15 mouse cellular contexts compared by ENCODE assay signal in the genomic region with DNA sequence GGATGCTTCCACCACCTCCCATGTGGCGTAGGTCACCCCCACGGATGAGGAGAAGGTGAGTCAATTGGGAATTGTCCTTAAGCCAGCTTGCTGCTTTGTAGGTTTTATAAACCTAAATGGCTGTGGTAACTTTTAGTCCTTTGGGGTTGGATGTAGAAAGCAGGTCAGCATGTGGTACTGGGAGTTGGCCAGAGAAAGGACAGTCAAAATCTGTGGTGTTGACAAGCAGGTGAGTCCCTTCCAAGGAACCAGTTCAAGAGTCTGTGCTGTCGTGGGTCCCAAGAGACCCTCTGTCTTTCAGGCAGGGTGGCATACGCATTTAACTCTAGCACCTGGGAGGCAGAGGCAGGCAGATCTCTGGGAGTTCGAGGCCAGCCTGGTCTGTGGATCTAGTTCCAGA.
"Had no signal": no experiment of that assay in that cellular context is flagged by ENCODE, and none has a peak within 500 bp of the region (broad histone marks: within the 10 kb centered on the region; RNA-seq: fewer than 3 reads in every experiment).

No protein-coding gene starts in this region.

- DNase-seq: retina, postnatal 1 day; right cerebral cortex, adult 18-20 months; right cerebral cortex, postnatal 14 days; right cerebral cortex, postnatal 25 days; right cerebral cortex, postnatal 4 days; spleen, adult 18-20 months; thymus, adult 18-20 months; thymus, adult 2 months; thymus, postnatal 14 days; thymus, postnatal 25 days; thymus, postnatal 36 days; thymus, postnatal 4 days had no signal

- H3K4me2 ChIP-seq: neural tube, embryonic 15.5 days; stomach, embryonic 15.5 days had no signal

- H3K9me3 ChIP-seq: neural tube, embryonic 15.5 days; stomach, embryonic 15.5 days had no signal

- H3K27ac ChIP-seq: neural tube, embryonic 15.5 days; stomach, embryonic 15.5 days; stomach, postnatal 0 days had no signal

- H3K4me3 ChIP-seq: neural tube, embryonic 15.5 days; stomach, embryonic 15.5 days had no signal

- H3K9ac ChIP-seq: neural tube, embryonic 15.5 days; stomach, embryonic 15.5 days had no signal

- H3K27me3 ChIP-seq: neural tube, embryonic 15.5 days; stomach, embryonic 15.5 days had no signal
